Mouse (Mus musculus) hindbrain, embryonic 14.5 days (tissue): ENCODE results near the gene Pitx1. TPM values are rescaled to one million over a fixed set of nuclear protein-coding genes. Genes with fewer than 3 reads are reported as not detected.

Source experiments
- ATAC-seq: fragments of 200-750 bp; cut with Nextera tagmentation; 2 replicates; pipeline ENCODE4 v1.8.0; 2017; ENCODE audit warnings: moderate number of reproducible peaks, mild to moderate bottlenecking, moderate TSS enrichment, moderate library complexity; ENCODE audit not compliant: low FRiP score
- DNase-seq: peaks from one replicate; pipeline ENCODE4 v3.0.0-alpha.2; 2015; ENCODE audit warnings: low spot score
- H3K27ac ChIP-seq: fragments of 300-500 bp; sonication (generic); 2 replicates; pipeline ENCODE4 v1.5.1; 2014; ENCODE audit warnings: mild to moderate bottlenecking, moderate library complexity
- H3K27me3 ChIP-seq: fragments of 300-500 bp; sonication (generic); 2 replicates; pipeline ENCODE4 v1.6.1; 2014; ENCODE audit warnings: mild to moderate bottlenecking, low read length, mixed read lengths; ENCODE audit not compliant: control insufficient read depth, insufficient read depth
- H3K36me3 ChIP-seq: fragments of 300-500 bp; sonication (generic); replicated peaks from 2 replicates; pipeline ENCODE4 v1.6.1; 2014; ENCODE audit not compliant: control insufficient read depth, insufficient read depth
- H3K4me1 ChIP-seq: fragments of 300-500 bp; sonication (generic); replicated peaks from 2 replicates; pipeline ENCODE4 v1.6.1; 2014; ENCODE audit warnings: antibody characterized with exemption, low read length, mixed read lengths; ENCODE audit not compliant: control insufficient read depth, insufficient read depth
- H3K4me2 ChIP-seq: fragments of 300-500 bp; sonication (generic); replicated peaks from 2 replicates; pipeline ENCODE4 v1.6.1; 2014; ENCODE audit warnings: mild to moderate bottlenecking, moderate library complexity
- H3K4me3 ChIP-seq: fragments of 300-500 bp; sonication (generic); replicated peaks from 2 replicates; pipeline ENCODE4 v1.5.1; 2014; ENCODE audit warnings: mild to moderate bottlenecking, low read length
- H3K9ac ChIP-seq: fragments of 300-500 bp; sonication (generic); 2 replicates; pipeline ENCODE4 v1.6.1; 2014
- H3K9me3 ChIP-seq: fragments of 300-500 bp; sonication (generic); 2 replicates; pipeline ENCODE4 v1.6.1; 2016; ENCODE audit warnings: low read length; ENCODE audit not compliant: control insufficient read depth
- whole genome bisulfite sequencing: fragments of 180-500 bp; shearing (Covaris S2); extraction: QIAGEN DNeasy Blood & Tissue Kit; methylation state at CpG from one replicate; pipeline ENCODE4 v1.1.7; 2014; 5-methylcytosine and 5-hydroxymethylcytosine counted together
- polyA plus RNA-seq: library from polyadenylated mRNA; unstranded; fragments of >200 nt; fragmentation: Nextera tagmentation; extraction: Ambion mirVana; gene quantifications from 2 replicates; pipeline ENCODE4 v1.2.1, GENCODE M21; 2014

Gene Pitx1
- polyA plus RNA-seq, 1 experiment from 2014 or later: not detected

DNA sequence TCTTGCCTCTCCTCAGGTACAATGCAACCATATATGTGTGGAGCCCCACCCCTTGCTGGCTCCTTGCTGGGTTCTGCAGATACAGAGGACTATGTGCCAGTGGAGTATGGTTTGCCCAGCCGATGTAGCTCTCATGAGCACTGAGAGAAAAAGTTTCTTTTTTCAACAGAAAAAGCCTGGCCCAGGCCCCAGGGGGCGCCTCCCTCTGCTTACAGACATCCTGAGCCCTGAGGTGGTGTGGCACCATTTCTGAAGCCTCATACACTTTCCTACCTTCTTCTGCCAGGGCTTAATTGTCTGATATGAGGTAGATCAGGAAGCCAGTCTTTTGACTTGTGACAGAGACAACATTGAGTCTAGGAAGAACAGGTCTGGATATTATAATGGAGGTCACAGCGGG lies 16.2 kb upstream of the Pitx1 start:
- Histone ChIP-seq H3K9ac (no peak overlapping the region), H3K4me3 (no peak overlapping the region), H3K27ac (no peak overlapping the region), H3K4me1 (no peaks in the 10 kb centered on the region), H3K9me3 (no peaks in the 10 kb centered on the region), H3K36me3 (no peaks in the 10 kb centered on the region), H3K27me3 (peaks cover 51% of the 10 kb centered on the region), H3K4me2 (no peak overlapping the region)
- ATAC-seq: no peak
- 67% methylated on average over 3 of the region's 3 CpGs for WGBS
- no peak for DNase-seq

DNA sequence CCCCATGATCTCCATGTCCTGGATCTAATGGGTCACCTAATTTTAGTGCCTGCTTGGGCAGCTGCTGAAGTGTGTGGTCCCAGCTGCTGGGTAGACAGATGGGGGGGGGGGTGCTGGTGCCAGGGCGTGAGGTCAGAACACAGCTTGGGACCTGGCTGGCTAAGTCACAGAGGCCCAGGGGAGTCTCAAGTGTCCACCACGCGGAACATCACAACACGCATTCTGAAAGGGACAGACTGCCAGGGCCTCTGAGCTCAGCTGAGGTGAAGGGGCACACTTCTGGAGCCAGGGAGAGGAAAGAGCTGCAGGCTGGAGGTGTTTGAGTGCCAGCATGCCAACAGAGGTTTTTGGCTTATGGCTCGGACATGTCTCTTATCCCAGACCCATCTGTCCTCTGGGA lies 14.7 kb upstream of the Pitx1 start:
- no peak overlapping the region for H3K4me3 ChIP-seq
- WGBS: 76% methylated on average over 5 of the region's 5 CpGs
- peaks cover 50% of the 10 kb centered on the region for H3K27me3 ChIP-seq
- no peak overlapping the region for H3K4me2 ChIP-seq
- H3K4me1 ChIP-seq: no peaks in the 10 kb centered on the region
- no peak overlapping the region for H3K9ac ChIP-seq
- no peaks in the 10 kb centered on the region for H3K36me3 ChIP-seq
- H3K9me3 ChIP-seq: no peaks in the 10 kb centered on the region
- ATAC-seq (no peak), DNase-seq (no peak)
- no peak overlapping the region for H3K27ac ChIP-seq

DNA sequence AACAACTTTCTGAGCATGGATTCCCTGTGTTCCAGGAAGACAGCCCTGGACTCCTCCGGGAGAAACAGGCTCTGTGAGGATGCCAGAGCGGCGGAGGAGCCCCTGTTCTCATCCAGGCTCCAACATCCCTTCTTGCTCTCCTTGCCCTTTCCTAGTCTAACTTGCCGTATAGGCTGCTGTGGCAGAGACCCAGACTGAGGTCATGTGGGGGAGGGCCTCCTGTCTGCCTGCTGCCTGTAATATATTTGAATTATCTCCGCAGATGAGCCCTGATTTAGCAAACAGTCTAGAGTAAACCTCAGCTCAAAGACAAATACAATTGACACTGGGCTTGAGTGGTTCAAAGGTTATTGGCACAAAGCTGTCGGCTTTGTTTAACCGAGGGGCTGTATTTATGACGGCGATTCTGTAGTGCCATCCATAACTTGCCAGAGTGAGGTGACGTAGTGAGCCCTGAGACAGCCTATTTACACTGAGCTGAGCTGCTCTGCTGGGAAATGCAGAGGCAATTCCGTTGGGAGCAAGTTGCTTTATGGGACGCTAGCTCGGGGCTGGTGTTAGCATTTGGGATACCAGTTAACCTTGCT lies 12.7 kb upstream of the Pitx1 start:
- H3K4me2 ChIP-seq: no peak overlapping the region
- no peak overlapping the region for H3K9ac ChIP-seq
- ATAC-seq: no peak
- 53% methylated on average over 13 of the region's 13 CpGs for WGBS
- no peaks in the 10 kb centered on the region for H3K4me1 ChIP-seq
- H3K27ac ChIP-seq: no peak overlapping the region
- no peak overlapping the region for H3K4me3 ChIP-seq
- no peak for DNase-seq
- peaks cover 42% of the 10 kb centered on the region for H3K27me3 ChIP-seq
- no peaks in the 10 kb centered on the region for H3K36me3 ChIP-seq
- H3K9me3 ChIP-seq: peaks cover 3% of the 10 kb centered on the region; the same call in 1 of the 2 replicates

DNA sequence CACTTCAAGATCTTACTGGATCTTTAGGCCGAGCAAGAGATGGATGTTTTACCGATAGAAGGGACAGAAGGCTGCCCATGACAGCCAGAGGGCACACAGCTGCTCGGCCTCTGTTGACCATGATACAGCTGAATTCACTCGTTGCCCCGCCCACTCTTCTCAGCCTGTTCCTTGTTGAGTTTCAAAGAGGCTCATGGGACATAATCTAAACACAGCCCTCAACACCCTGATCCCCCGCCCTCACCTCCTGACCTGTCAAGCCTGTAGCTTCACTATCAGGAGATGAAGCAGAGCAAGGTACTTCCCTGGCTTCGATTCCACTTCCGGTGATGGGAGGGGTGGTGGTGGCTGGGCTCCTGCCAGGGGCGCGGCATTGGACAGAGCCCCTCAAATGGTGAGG lies 11.8 kb upstream of the Pitx1 start:
- H3K27ac ChIP-seq: no peak overlapping the region
- DNase-seq (no peak), ATAC-seq (no peak)
- no peak overlapping the region for H3K4me3 ChIP-seq
- peaks cover 37% of the 10 kb centered on the region for H3K27me3 ChIP-seq
- H3K4me1 ChIP-seq: no peaks in the 10 kb centered on the region
- H3K9me3 ChIP-seq: peaks cover 5% of the 10 kb centered on the region; the same call in 1 of the 2 replicates
- no peak overlapping the region for H3K9ac ChIP-seq
- WGBS: 67% methylated on average over 10 of the region's 10 CpGs
- no peaks in the 10 kb centered on the region for H3K36me3 ChIP-seq
- no peak overlapping the region for H3K4me2 ChIP-seq

DNA sequence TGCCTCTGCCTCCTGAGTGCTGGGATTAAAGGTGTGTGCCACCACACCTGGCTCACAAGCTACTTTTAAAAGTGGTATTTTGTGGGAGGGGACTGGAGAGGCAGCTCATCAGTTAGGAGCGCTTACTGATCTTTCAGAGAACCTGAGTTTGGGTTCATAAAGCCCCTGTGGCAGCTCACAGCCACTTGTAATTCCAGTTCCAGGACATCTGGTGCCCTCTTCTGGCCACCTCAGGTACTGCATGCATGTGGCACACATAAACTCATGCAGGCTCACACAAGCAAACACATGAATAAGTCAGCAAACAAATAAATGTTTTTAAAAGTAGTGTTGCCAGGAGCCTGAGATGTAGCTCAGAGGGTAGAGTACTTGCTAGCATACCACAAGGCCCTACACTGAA lies 7.7 kb upstream of the Pitx1 start:
- DNase-seq: no peak
- WGBS: 94% methylated on average over 1 of the region's 1 CpGs
- peaks cover 64% of the 10 kb centered on the region for H3K27me3 ChIP-seq

DNA sequence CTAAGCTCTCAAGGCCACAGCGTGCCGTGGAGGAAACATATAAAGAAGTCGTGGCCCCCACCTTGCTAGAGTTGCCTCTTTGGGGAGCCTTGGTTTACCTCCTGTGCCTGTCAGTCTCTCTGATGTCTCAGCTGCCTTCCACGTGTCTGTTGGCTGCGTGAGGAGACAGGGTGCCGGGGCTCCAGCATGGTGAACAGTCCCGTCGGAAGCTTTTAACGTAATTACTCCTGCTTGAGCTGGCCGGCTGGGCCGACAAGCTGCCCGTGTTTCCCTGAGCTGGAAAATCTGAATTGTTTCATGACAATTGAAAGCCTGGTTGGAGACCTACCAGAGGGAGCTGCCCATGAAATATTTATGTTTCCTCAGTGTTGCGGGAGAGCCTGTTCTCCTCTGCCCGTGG lies 4.2 kb upstream of the Pitx1 start:
- Histone ChIP-seq H3K27ac (no peak overlapping the region), H3K4me2 (no peak overlapping the region), H3K4me3 (no peak overlapping the region), H3K36me3 (no peaks in the 10 kb centered on the region), H3K27me3 (peaks cover 72% of the 10 kb centered on the region), H3K4me1 (no peaks in the 10 kb centered on the region), H3K9ac (no peak overlapping the region), H3K9me3 (peaks cover 5% of the 10 kb centered on the region; the same call in 1 of the 2 replicates)
- WGBS: 16% methylated on average over 14 of the region's 14 CpGs
- DNase-seq (no peak), ATAC-seq (no peak)

More for the DNA sequence above, 7.7 kb upstream of the Pitx1 start:
- Histone ChIP-seq H3K36me3 (no peaks in the 10 kb centered on the region), H3K4me1 (no peaks in the 10 kb centered on the region), H3K9ac (no peak overlapping the region), H3K27ac (no peak overlapping the region), H3K4me2 (no peak overlapping the region), H3K4me3 (no peak overlapping the region), H3K9me3 (peaks cover 5% of the 10 kb centered on the region; the same call in 1 of the 2 replicates)
- ATAC-seq: no peak

DNA sequence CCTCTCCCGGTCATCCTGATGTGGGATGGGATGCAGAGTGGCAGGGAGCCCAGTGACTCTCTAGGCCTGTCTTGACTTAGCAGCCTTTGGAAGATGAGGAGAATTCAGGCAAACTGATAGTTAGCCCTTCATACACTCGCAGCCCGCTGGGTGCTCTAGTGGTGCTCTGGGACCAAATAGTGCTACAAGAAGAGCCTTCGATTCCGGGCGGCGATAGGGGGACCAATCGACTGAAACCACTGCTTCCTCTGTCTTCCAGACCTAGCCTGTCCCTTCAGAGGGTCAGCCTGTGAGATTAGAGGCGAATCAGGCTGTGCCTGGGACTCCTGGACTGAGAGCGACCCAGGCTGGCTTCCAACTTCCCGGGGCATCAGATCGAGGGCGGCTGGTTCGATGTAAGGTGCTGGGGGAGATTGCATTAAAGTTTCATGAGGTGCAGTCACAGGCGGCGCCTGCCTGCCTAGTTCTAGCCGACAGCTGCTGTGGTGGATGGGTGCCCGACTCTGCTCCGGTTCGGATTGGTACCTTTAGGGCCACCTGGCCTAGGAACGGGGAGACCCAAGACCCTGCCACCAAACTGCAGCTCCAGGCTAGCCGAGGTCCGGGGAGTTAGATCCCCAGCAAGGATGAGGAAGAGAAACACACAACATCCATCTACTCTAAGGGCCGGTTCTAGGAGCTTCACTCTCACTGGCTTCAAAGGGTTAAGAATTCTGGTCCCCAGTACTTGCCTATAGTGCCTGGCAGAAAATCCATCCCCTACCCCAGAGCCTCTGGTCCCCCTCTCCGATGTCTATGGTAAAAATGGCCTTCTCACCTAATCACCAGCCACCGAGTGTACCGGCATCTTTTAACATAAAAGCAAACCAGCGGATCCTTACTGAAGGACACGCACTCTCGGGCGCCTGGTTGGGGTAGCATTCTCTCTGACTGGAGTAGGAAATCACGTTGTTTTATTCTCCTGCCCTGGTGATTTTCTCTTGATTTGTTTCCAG lies 1.1 kb upstream of the Pitx1 start:
- Histone ChIP-seq H3K4me3 (no peak overlapping the region), H3K27me3 (peaks cover 92% of the 10 kb centered on the region), H3K36me3 (no peaks in the 10 kb centered on the region), H3K4me1 (no peaks in the 10 kb centered on the region), H3K9me3 (no peaks in the 10 kb centered on the region), H3K9ac (no peak overlapping the region), H3K4me2 (no peak overlapping the region), H3K27ac (no peak overlapping the region)
- ATAC-seq: no peak
- 2% methylated on average over 32 of the region's 32 CpGs for WGBS
- DNase-seq: no peak

DNA sequence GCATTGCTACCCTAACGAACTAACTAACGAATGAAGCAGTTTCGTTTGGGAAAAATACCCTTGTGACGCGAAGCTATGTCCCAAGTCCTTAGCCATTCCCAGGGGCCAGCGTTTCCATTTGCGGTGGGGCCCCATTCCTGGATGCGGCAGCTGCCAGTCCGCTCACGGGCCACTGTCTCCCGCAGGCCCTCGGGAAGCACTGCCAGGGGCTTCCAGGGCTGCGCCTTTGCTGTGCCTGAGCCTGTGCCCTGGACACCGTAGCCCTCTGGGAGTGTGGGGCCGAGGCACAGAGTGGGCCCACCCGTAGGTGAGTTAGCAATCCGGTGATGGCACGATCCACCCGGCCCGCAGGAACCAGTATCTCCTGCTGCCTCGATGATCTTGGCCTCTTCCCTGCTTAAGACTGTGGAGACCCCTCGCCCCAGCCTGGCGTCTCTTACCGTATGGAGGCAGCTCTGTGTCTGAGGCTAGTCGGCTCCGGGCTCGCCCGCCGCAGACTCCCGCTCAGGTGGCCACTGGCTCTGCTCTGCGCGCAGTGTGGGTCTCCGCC lies 369 bp downstream of the Pitx1 start:
- DNase-seq (no peak), ATAC-seq (no peak)
- WGBS: under 1% methylated on average over 33 of the region's 33 CpGs
- H3K9me3 ChIP-seq: no peaks in the 10 kb centered on the region
- no peaks in the 10 kb centered on the region for H3K36me3 ChIP-seq
- no peak overlapping the region for H3K27ac ChIP-seq
- peaks cover 92% of the 10 kb centered on the region for H3K27me3 ChIP-seq
- H3K4me3 ChIP-seq: no peak overlapping the region
- no peak overlapping the region for H3K9ac ChIP-seq
- H3K4me1 ChIP-seq: no peaks in the 10 kb centered on the region
- no peak overlapping the region for H3K4me2 ChIP-seq

DNA sequence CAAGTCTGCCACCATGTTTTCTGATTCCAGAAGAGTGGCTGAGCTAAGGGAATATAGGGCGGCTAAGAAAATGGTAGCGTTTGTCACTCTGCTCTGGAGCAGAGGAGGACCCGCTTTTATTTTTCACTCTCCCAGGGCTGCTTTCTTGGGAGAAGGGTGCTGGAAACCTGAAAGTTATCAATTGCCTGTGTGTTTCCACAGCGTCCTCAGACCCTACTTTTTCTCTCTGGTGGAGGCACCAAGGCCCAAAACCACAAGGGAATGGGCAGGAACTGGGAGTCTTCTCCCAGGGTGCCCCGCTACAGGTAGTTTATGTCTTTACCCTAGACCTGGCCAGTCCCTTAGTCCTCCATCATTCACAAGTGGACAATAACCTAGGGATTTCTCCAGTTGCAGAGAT lies 1.3 kb downstream of the Pitx1 start:
- 2% methylated on average over 5 of the region's 5 CpGs for WGBS
- Histone ChIP-seq H3K9ac (no peak overlapping the region), H3K4me3 (no peak overlapping the region), H3K9me3 (no peaks in the 10 kb centered on the region), H3K27me3 (peaks cover 91% of the 10 kb centered on the region), H3K4me2 (no peak overlapping the region), H3K4me1 (no peaks in the 10 kb centered on the region), H3K27ac (no peak overlapping the region), H3K36me3 (no peaks in the 10 kb centered on the region)
- no peak for DNase-seq
- ATAC-seq: no peak
